Mouse (Mus musculus) common myeloid progenitor, adult 5-6 weeks (primary cell): Measurements from ENCODE around the gene Srms. TPM values are rescaled to one million over a fixed set of nuclear protein-coding genes. Genes with fewer than 3 reads are reported as not detected.
"Not testable (repeated sequence)": the region's sequence is repeated elsewhere in the genome, so short reads cannot be mapped to it uniquely, and the experiment has no call there.

Experiments used
- ATAC-seq: replicated peaks from 2 replicates; pipeline ENCODE4 v1.8.0; 2016; ENCODE audit warnings: low read depth, mild to moderate bottlenecking, moderate TSS enrichment, inconsistent platforms; ENCODE audit not compliant: poor library complexity, severe bottlenecking
- total RNA-seq: library from RNA; stranded (forward); fragments of 200-1000, 187-1606 nt; gene quantifications from 2 replicates; pipeline ENCODE4 v1.2.3, GENCODE M21; 2017

The Srms gene
- total RNA-seq, 1 experiment from 2014 or later = not detected

- ATAC-seq = no peak
These were observed 7.4 kb upstream of the Srms start for GRCm38 (mm10) chr2:181220361-181220760.

GRCm38 (mm10) chr2:181219538-181220216, 6.7 kb upstream of the Srms start, which contains the start of gene Fndc11:
Gene Fndc11 (plus strand): TSS chr2:181220013.
- peak; percentile 96 for ATAC-seq

GRCm38 (mm10) chr2:181218881-181219485, 6.0 kb upstream of the Srms start:
- 0 out of 2 replicates have a peak, but pooled peaks have one; percentile 1 for ATAC-seq

- no peak for ATAC-seq
These were observed 3.1 kb upstream of the Srms start for GRCm38 (mm10) chr2:181216037-181216436.

- ATAC-seq = peak; percentile 50
These were observed 480 bp downstream of the Srms start for GRCm38 (mm10) chr2:181212389-181213020.

GRCm38 (mm10) chr2:181206118-181206517, 6.9 kb downstream of the Srms start:
- no peak for ATAC-seq

GRCm38 (mm10) chr2:181205678-181206077, 7.3 kb downstream of the Srms start:
- no peak for ATAC-seq

GRCm38 (mm10) chr2:181202886-181203285, 10.1 kb downstream of the Srms start:
- no peak for ATAC-seq

- ATAC-seq = no peak
These were observed 10.6 kb downstream of the Srms start, which contains the start of gene Ptk6 for GRCm38 (mm10) chr2:181202422-181202821. Gene Ptk6 (minus strand): TSS chr2:181202789.

- no peak for ATAC-seq
These were observed 11.4 kb downstream of the Srms start for GRCm38 (mm10) chr2:181201606-181202005.

GRCm38 (mm10) chr2:181196628-181197300, 16.2 kb downstream of the Srms start:
- ATAC-seq = no peak

GRCm38 (mm10) chr2:181193044-181193443, 19.9 kb downstream of the Srms start:
- peak; percentile 50; the same call in 1 of the 2 replicates for ATAC-seq

GRCm38 (mm10) chr2:181191936-181192335, 21.0 kb downstream of the Srms start:
- ATAC-seq = no peak

GRCm38 (mm10) chr2:181191385-181191784, 21.6 kb downstream of the Srms start:
- ATAC-seq = not testable (repeated sequence)

GRCm38 (mm10) chr2:181189321-181189720, 23.7 kb downstream of the Srms start:
- no peak for ATAC-seq

GRCm38 (mm10) chr2:181188681-181189080, 24.3 kb downstream of the Srms start:
- ATAC-seq = no peak

GRCm38 (mm10) chr2:181187121-181188000, 25.6 kb downstream of the Srms start, which contains the start of gene Ppdpf:
Gene Ppdpf (plus strand): TSS chr2:181187247.
- peak; percentile 92 for ATAC-seq

- peak; percentile 79 for ATAC-seq
These were observed 26.4 kb downstream of the Srms start for GRCm38 (mm10) chr2:181186635-181187034.

GRCm38 (mm10) chr2:181180898-181181297, 32.1 kb downstream of the Srms start:
- no peak for ATAC-seq
